Mouse (Mus musculus) erythroblast, embryonic 14.5 days (primary cell): ENCODE results near the gene Ppef1.

Experiments
- GATA1 ChIP-seq: IDR thresholded peaks from 2 replicates; pipeline ENCODE4 v1.6.1; 2012; ENCODE audit warnings: low read length, inconsistent platforms, mixed read lengths
- TAL1 ChIP-seq: IDR thresholded peaks from 3 replicates; pipeline ENCODE4 v1.6.1; 2012; ENCODE audit warnings: low read length, inconsistent platforms, mixed read lengths

GRCm38 (mm10) chrX:160773033-160773432 lies 37.5 kb upstream of the Ppef1 start:
- TF ChIP-seq TAL1 (no peak), GATA1 (no peak)
